Mouse (Mus musculus) stomach, postnatal 0 days (tissue): ENCODE data around the gene Scaf1.

ENCODE experiments used
- CTCF ChIP-seq: IDR thresholded peaks from 2 replicates; pipeline ENCODE4 v1.5.1; 2016; ENCODE audit warnings: antibody characterized with exemption, low read depth, mild to moderate bottlenecking, moderate library complexity
- EP300 ChIP-seq: optimal IDR thresholded peaks from 2 replicates; pipeline ENCODE3; 2016; ENCODE audit warnings: antibody characterized with exemption

- TF ChIP-seq CTCF (no peak), EP300 (no peak)
Measured at GRCm38 (mm10) chr7:44975117-44975419, 41.1 kb downstream of the Scaf1 start.
